Comparison of ENCODE assay signal across 12 mouse cellular contexts in the genomic region with DNA sequence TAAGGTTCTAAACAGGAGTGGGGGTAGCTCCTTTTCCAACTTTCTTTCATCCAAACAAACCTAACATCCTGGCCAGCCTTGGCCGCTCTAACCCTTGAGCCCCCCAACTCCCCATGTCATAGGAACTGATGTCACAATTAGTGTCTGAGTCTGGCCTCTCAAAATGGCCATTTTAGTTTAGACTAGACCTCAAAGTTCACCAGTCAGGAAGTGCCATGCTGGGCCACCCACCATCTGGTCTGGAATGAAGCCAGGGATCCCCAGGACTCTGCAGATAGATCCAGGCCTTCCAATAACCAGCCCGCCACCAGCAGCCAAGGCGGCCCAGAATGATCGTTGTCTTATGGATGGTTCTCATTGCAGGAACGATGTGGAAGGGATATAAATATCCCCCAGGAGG. TPM values are rescaled to one million over a fixed set of nuclear protein-coding genes. Genes with fewer than 3 reads are reported as not detected.
A peak's percentile ranks its signal among the peaks of the same experiment; 100 is the strongest.
DNase-seq lines count a peak whose midpoint lies in the region; ATAC-seq and TF ChIP-seq lines count a peak whose summit lies in the region.
"Had no signal": no experiment of that assay in that cellular context is flagged by ENCODE, and none has a peak within 500 bp of the region (broad histone marks: within the 10 kb centered on the region; RNA-seq: fewer than 3 reads in every experiment).

No protein-coding gene starts in this region.

- H3K4me1 ChIP-seq in heart, embryonic 13.5 days = peaks cover 24% of the 10 kb centered on the region
- H3K4me1 ChIP-seq in heart, adult 2 months (ENCODE audit: control insufficient read depth, insufficient read depth, low read length) = no peaks in the 10 kb centered on the region
- peaks cover 15% of the 10 kb centered on the region for H3K4me1 ChIP-seq in intestine, embryonic 16.5 days (ENCODE audit: control insufficient read depth, insufficient read depth, low read length)
- H3K4me1 ChIP-seq in neural tube, embryonic 15.5 days = peaks cover 3% of the 10 kb centered on the region; the same call in 1 of the 2 replicates
- H3K4me1 ChIP-seq: midbrain, embryonic 15.5 days had no signal

- no peak for ATAC-seq in heart, embryonic 13.5 days (ENCODE audit: extremely low read depth, insufficient number of reproducible peaks, low FRiP score, low TSS enrichment)
- ATAC-seq in intestine, embryonic 16.5 days = no peak
- ATAC-seq in neural tube, embryonic 15.5 days (ENCODE audit: low FRiP score) = no peak
- ATAC-seq: midbrain, embryonic 15.5 days had no signal

- no peak for DNase-seq in heart, adult 2 months
- peak; percentile 43 to 51 for DNase-seq in right cerebral cortex, postnatal 10 days (ENCODE audit: low spot score in 2 of 2)
- no peak for DNase-seq in right cerebral cortex, postnatal 25 days
- no peak for DNase-seq in layer of hippocampus, postnatal 10 days (ENCODE audit: low spot score in 2 of 2)
- no peak for DNase-seq in ovary, postnatal 10 days (ENCODE audit: low spot score)

- H3K4me2 ChIP-seq in heart, embryonic 13.5 days = no peak overlapping the region
- no peak overlapping the region for H3K4me2 ChIP-seq in intestine, embryonic 16.5 days (ENCODE audit: low read depth, low read length)
- no peak overlapping the region for H3K4me2 ChIP-seq in neural tube, embryonic 15.5 days
- H3K4me2 ChIP-seq: midbrain, embryonic 15.5 days had no signal

- H3K79me2 ChIP-seq in heart, adult 2 months (replicated peaks; ENCODE audit: control insufficient read depth, insufficient read depth, low read length) = no peaks in the 10 kb centered on the region

- no peaks in the 10 kb centered on the region for H3K9me3 ChIP-seq in heart, embryonic 13.5 days
- no peaks in the 10 kb centered on the region for H3K9me3 ChIP-seq in intestine, embryonic 16.5 days (ENCODE audit: control insufficient read depth, low read length)
- no peaks in the 10 kb centered on the region for H3K9me3 ChIP-seq in neural tube, embryonic 15.5 days (replicated peaks)
- H3K9me3 ChIP-seq: midbrain, embryonic 15.5 days had no signal

- H3K27me3 ChIP-seq in heart, embryonic 13.5 days (replicated peaks) = no peaks in the 10 kb centered on the region
- no peaks in the 10 kb centered on the region for H3K27me3 ChIP-seq in heart, adult 2 months (ENCODE audit: control insufficient read depth, insufficient read depth, low read length)
- no peaks in the 10 kb centered on the region for H3K27me3 ChIP-seq in intestine, embryonic 16.5 days (replicated peaks; ENCODE audit: control insufficient read depth, insufficient read depth, low read length)
- H3K27me3 ChIP-seq in neural tube, embryonic 15.5 days (replicated peaks) = no peaks in the 10 kb centered on the region
- H3K27me3 ChIP-seq: midbrain, embryonic 15.5 days had no signal

- H3K27ac ChIP-seq in heart, embryonic 13.5 days (replicated peaks) = peak overlapping the region; percentile 50
- H3K27ac ChIP-seq in heart, adult 2 months = no peak overlapping the region
- peak overlapping the region; percentile 66 for H3K27ac ChIP-seq in intestine, embryonic 16.5 days (ENCODE audit: low read length)
- 0 out of 2 replicates have a peak overlapping the region, but pooled peaks have one; percentile 6 for H3K27ac ChIP-seq in neural tube, embryonic 15.5 days (replicated peaks)

- no peak for TF ChIP-seq EP300 in heart, adult 2 months (IDR thresholded peaks at IDR 0.05; ENCODE audit: insufficient read depth, low read depth, low read length)

- intact Hi-C loops in heart, adult 2 months (cut with DNase I) = no loop called here

- no peak for TF ChIP-seq POLR2A in heart, adult 2 months (IDR thresholded peaks at IDR 0.05; ENCODE audit: insufficient read depth, low read depth, low read length)

- 41% methylated on average over 5 of the region's 5 CpGs for whole genome bisulfite sequencing in heart, embryonic 13.5 days
- 42% methylated on average over 5 of the region's 5 CpGs for WGBS in heart, adult 2 months
- 41% methylated on average over 5 of the region's 5 CpGs for WGBS in intestine, embryonic 16.5 days
- 36% methylated on average over 5 of the region's 5 CpGs for WGBS in neural tube, embryonic 15.5 days

- no peak overlapping the region for H3K9ac ChIP-seq in heart, embryonic 13.5 days
- no peak overlapping the region for H3K9ac ChIP-seq in heart, adult 2 months (ENCODE audit: low read depth, low read length)
- no peak overlapping the region for H3K9ac ChIP-seq in intestine, embryonic 16.5 days (ENCODE audit: low read depth, low read length)
- no peak overlapping the region for H3K9ac ChIP-seq in neural tube, embryonic 15.5 days (replicated peaks)
- H3K9ac ChIP-seq: midbrain, embryonic 15.5 days had no signal

- H3K4me3 ChIP-seq in heart, embryonic 13.5 days = no peak overlapping the region
- H3K4me3 ChIP-seq in heart, adult 2 months = no peak overlapping the region
- no peak overlapping the region for H3K4me3 ChIP-seq in intestine, embryonic 16.5 days (ENCODE audit: low read length)
- no peak overlapping the region for H3K4me3 ChIP-seq in neural tube, embryonic 15.5 days (replicated peaks)
- H3K4me3 ChIP-seq: midbrain, embryonic 15.5 days had no signal

- no peak for TF ChIP-seq CTCF in heart, adult 2 months (IDR thresholded peaks at IDR 0.05)

- H3K36me3 ChIP-seq in heart, embryonic 13.5 days = peaks cover 16% of the 10 kb centered on the region
- H3K36me3 ChIP-seq in heart, adult 2 months (ENCODE audit: control insufficient read depth, insufficient read depth, low read length) = no peaks in the 10 kb centered on the region
- no peaks in the 10 kb centered on the region for H3K36me3 ChIP-seq in intestine, embryonic 16.5 days (ENCODE audit: control insufficient read depth, insufficient read depth, low read length)
- peaks cover 2% of the 10 kb centered on the region for H3K36me3 ChIP-seq in neural tube, embryonic 15.5 days
- H3K36me3 ChIP-seq: midbrain, embryonic 15.5 days had no signal

RNA-seq across cellular contexts. Expression of gene Gm9999, which starts 3.3 kb away (rescaled TPM):
- polyA plus RNA-seq in heart, embryonic 13.5 days (2015; fragmentation: Nextera tagmentation; extraction: Ambion mirVana) = not detected in 2 replicates
- not detected for total RNA-seq in heart, adult 2 months (2021)
- 1.1 TPM in 1 of 2 replicates, not detected in the other for polyA plus RNA-seq in heart, adult 2 months (2012; rRNA removed)
- not detected in 2 replicates for polyA plus RNA-seq in intestine, embryonic 16.5 days (2015; fragmentation: Nextera tagmentation; extraction: Ambion mirVana)
- polyA plus RNA-seq in neural tube, embryonic 15.5 days (2015; fragmentation: Nextera tagmentation; extraction: Ambion mirVana) = not detected in 2 replicates
- total RNA-seq in layer of hippocampus, postnatal 10 days (2021) = not detected
- total RNA-seq: ES-E14 had no signal
- polyA plus RNA-seq: heart, embryonic 16.5 days; midbrain, embryonic 15.5 days; spleen, adult 2 months had no signal

RNA-seq across cellular contexts. Expression of gene Spty2d1, which starts 21.6 kb away (rescaled TPM):
- polyA plus RNA-seq in heart, embryonic 13.5 days (2015; fragmentation: Nextera tagmentation; extraction: Ambion mirVana) = 13.1 and 13.4 TPM in 2 replicates
- total RNA-seq in heart, adult 2 months (2021) = 1 to 10 TPM; 6.9 to 8.5 TPM
- 2.7 and 4.3 TPM in 2 replicates for polyA plus RNA-seq in heart, adult 2 months (2012; rRNA removed)
- 15.2 and 16.5 TPM in 2 replicates for polyA plus RNA-seq in intestine, embryonic 16.5 days (2015; fragmentation: Nextera tagmentation; extraction: Ambion mirVana)
- polyA plus RNA-seq in neural tube, embryonic 15.5 days (2015; fragmentation: Nextera tagmentation; extraction: Ambion mirVana) = 7.3 and 8.7 TPM in 2 replicates
- 10 to 100 TPM; 11.0 TPM for total RNA-seq in layer of hippocampus, postnatal 10 days (2021)

RNA-seq across cellular contexts. Expression of gene Uevld, which starts 28.3 kb away (rescaled TPM):
- 7.5 and 8.0 TPM in 2 replicates for polyA plus RNA-seq in heart, embryonic 13.5 days (2015; fragmentation: Nextera tagmentation; extraction: Ambion mirVana)
- 10 to 100 TPM in 1 of 2 experiments, 1 to 10 TPM in 1; 9.0 to 10.3 TPM for total RNA-seq in heart, adult 2 months (2021)
- 2.9 and 5.0 TPM in 2 replicates for polyA plus RNA-seq in heart, adult 2 months (2012; rRNA removed)
- polyA plus RNA-seq in intestine, embryonic 16.5 days (2015; fragmentation: Nextera tagmentation; extraction: Ambion mirVana) = 10.0 and 10.1 TPM in 2 replicates
- 4.3 and 5.2 TPM in 2 replicates for polyA plus RNA-seq in neural tube, embryonic 15.5 days (2015; fragmentation: Nextera tagmentation; extraction: Ambion mirVana)
- 10 to 100 TPM; 11.4 TPM for total RNA-seq in layer of hippocampus, postnatal 10 days (2021)

Comparison
In these comparisons a context has a peak if more than half of its experiments do, and no peak if none do; other contexts are left out.
1. DNase-seq: peak in right cerebral cortex, postnatal 10 days (2 of 2); none in heart, adult 2 months (0 of 2), right cerebral cortex, postnatal 25 days (single experiment), layer of hippocampus, postnatal 10 days (0 of 2) and ovary, postnatal 10 days (single experiment).